Mouse (Mus musculus): Measurements from ENCODE around the gene Phc1. TPM values are rescaled to one million over a fixed set of nuclear protein-coding genes. Genes with fewer than 3 reads are reported as not detected.
"Not testable (repeated sequence)": the region's sequence is repeated elsewhere in the genome, so short reads cannot be mapped to it uniquely, and the experiment has no call there.

Phc1 gene
- total and polyA plus RNA-seq, 3 experiments: 15.4 to 86.6 (median 78.0) TPM

DNA sequence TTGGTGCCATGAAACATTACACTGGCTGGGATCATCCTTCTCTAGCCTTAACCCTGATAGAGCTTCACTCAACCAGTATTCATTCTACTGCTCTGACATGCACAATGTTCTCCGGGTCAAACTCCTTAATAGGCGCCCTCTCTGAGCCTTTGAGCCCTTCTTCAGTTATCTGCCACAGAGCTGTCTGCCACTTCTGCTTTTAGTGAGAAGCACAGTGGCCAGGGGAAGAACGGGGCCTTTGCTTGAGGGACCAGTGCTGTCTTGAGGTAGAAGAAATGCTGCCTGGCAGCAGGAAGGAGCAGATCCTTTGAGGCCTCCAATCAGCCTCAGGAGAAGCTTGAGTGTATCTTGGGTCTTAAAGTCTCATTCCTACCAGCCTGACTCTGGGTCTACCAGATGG, 27.9 kb upstream of the Phc1 start:
- no peak overlapping the region for H3K4me3 ChIP-seq (ENCODE audit: low read depth, low read length)
- no peak for TF ChIP-seq CTCF (IDR thresholded peaks at IDR 0.05; ENCODE audit: low read depth, low read length)
- TF ChIP-seq TAL1 (conservative IDR thresholded peaks at IDR 0.05; ENCODE audit: low read depth, low read length): no peak
- no peak for TF ChIP-seq POLR2AphosphoS5 (IDR thresholded peaks at IDR 0.05; ENCODE audit: insufficient replicate concordance, low read depth, low read length)
- TF ChIP-seq GATA2 (IDR thresholded peaks at IDR 0.05; ENCODE audit: borderline replicate concordance, low read depth, low read length): no peak
- TF ChIP-seq GATA1 (IDR thresholded peaks at IDR 0.05; ENCODE audit: borderline replicate concordance, low read length): no peak

DNA sequence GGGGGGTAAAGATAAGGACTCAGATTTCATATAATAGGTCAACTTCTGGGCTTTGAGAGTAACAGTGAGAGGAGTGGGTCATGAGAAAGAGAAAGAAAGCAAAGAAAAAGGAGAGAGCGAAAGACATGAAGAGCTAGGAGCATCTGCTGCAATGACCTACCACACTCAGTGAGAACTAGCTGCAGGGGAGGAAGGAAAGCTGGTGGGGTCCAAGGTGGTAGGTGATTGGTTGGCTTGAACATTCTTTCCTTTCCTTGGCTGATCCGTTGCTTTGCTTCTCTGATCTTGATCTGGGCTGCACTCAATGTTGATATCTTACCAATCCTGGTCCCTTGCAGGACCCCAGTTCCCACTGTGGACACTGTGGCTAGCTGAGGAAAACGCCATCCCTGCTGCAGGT, 26.6 kb upstream of the Phc1 start:
- ATAC-seq (ENCODE audit: extremely low read depth, insufficient number of reproducible peaks, low FRiP score, poor library complexity, severe bottlenecking): no peak
- no peaks in the 10 kb centered on the region for H3K9me3 ChIP-seq (replicated peaks)
- H3K36me3 ChIP-seq (replicated peaks): no peaks in the 10 kb centered on the region
- DNase-seq (ENCODE audit: low spot score): no peak
- TF ChIP-seq POLR2AphosphoS5 (IDR thresholded peaks at IDR 0.05; ENCODE audit: insufficient replicate concordance, low read depth, low read length): no peak
- TF ChIP-seq CTCF (IDR thresholded peaks at IDR 0.05; ENCODE audit: low read depth, low read length): no peak
- no peak overlapping the region for H3K4me3 ChIP-seq (ENCODE audit: low read depth, low read length)
- peaks cover 16% of the 10 kb centered on the region for H3K4me1 ChIP-seq (ENCODE audit: insufficient read depth, low read depth, low read length)
- H3K27me3 ChIP-seq (ENCODE audit: insufficient read depth, low read length): peaks cover 28% of the 10 kb centered on the region

More for the DNA sequence above, 27.9 kb upstream of the Phc1 start:
- peaks cover 28% of the 10 kb centered on the region for H3K27me3 ChIP-seq (ENCODE audit: insufficient read depth, low read length)
- peak; percentile 49 for ATAC-seq (ENCODE audit: extremely low read depth, insufficient number of reproducible peaks, low FRiP score, poor library complexity, severe bottlenecking)
- H3K4me1 ChIP-seq (ENCODE audit: insufficient read depth, low read depth, low read length): peaks cover 20% of the 10 kb centered on the region
- H3K36me3 ChIP-seq (replicated peaks): no peaks in the 10 kb centered on the region
- DNase-seq (ENCODE audit: low spot score): no peak
- H3K9me3 ChIP-seq (replicated peaks): no peaks in the 10 kb centered on the region

DNA sequence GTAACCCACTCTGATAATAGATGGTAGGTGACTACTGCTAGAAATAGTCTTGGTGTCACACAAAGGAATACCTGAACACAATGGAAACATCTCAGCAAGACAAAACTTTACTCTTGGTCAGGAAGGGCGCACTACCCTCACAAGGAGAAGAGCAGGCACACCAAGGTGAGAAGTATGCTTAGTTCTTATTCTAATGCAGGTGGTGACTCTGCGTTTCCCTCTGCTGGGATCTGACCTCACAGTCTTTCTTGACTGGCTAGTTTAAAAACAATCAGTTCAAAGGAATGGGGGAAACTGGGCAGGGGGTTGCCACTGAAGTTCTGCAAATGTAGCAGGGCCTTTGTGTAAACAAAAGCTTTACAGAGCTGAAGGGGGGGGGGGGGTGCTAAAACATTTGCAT, 25.9 kb upstream of the Phc1 start:
- no peak for TF ChIP-seq CTCF (IDR thresholded peaks at IDR 0.05; ENCODE audit: low read depth, low read length)
- no peak for TF ChIP-seq GATA1 (IDR thresholded peaks at IDR 0.05; ENCODE audit: borderline replicate concordance, low read length)
- DNase-seq (ENCODE audit: low spot score): no peak
- Histone ChIP-seq H3K9me3 (replicated peaks) (no peaks in the 10 kb centered on the region), H3K4me3 (ENCODE audit: low read depth, low read length) (no peak overlapping the region), H3K36me3 (replicated peaks) (no peaks in the 10 kb centered on the region), H3K4me1 (ENCODE audit: insufficient read depth, low read depth, low read length) (peaks cover 17% of the 10 kb centered on the region), H3K27me3 (ENCODE audit: insufficient read depth, low read length) (peaks cover 30% of the 10 kb centered on the region)
- ATAC-seq (ENCODE audit: extremely low read depth, insufficient number of reproducible peaks, low FRiP score, poor library complexity, severe bottlenecking): no peak

DNA sequence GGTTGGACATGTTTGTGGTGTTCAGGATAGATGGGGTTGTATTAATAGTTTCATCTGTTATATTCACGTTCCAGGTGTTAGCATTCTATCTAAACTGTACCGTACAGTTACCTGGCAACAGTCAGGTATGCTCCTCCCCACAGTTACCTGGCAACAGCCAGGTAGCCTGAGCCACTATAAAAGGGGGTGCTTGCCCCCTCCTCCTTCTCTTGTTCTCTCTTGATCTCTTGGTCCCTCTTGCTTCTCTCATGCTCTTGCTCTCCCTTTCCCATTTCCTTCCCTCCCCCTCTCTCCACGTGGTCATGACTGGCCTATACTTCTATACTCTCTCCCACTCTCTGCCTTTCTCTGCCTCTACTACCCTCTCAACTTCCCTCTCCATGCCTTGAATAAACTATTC, 25.3 kb upstream of the Phc1 start:
- Histone ChIP-seq H3K4me3 (ENCODE audit: low read depth, low read length) (no peak overlapping the region), H3K36me3 (replicated peaks) (no peaks in the 10 kb centered on the region), H3K9me3 (replicated peaks) (no peaks in the 10 kb centered on the region), H3K27me3 (ENCODE audit: insufficient read depth, low read length) (peaks cover 32% of the 10 kb centered on the region), H3K4me1 (ENCODE audit: insufficient read depth, low read depth, low read length) (peaks cover 20% of the 10 kb centered on the region)
- ATAC-seq (ENCODE audit: extremely low read depth, insufficient number of reproducible peaks, low FRiP score, poor library complexity, severe bottlenecking): no peak
- no peak for DNase-seq (ENCODE audit: low spot score)
- TF ChIP-seq TAL1 (conservative IDR thresholded peaks at IDR 0.05; ENCODE audit: low read depth, low read length) (no peak), GATA1 (IDR thresholded peaks at IDR 0.05; ENCODE audit: borderline replicate concordance, low read length) (no peak), POLR2AphosphoS5 (IDR thresholded peaks at IDR 0.05; ENCODE audit: insufficient replicate concordance, low read depth, low read length) (no peak), CTCF (IDR thresholded peaks at IDR 0.05; ENCODE audit: low read depth, low read length) (no peak), GATA2 (IDR thresholded peaks at IDR 0.05; ENCODE audit: borderline replicate concordance, low read depth, low read length) (no peak)

DNA sequence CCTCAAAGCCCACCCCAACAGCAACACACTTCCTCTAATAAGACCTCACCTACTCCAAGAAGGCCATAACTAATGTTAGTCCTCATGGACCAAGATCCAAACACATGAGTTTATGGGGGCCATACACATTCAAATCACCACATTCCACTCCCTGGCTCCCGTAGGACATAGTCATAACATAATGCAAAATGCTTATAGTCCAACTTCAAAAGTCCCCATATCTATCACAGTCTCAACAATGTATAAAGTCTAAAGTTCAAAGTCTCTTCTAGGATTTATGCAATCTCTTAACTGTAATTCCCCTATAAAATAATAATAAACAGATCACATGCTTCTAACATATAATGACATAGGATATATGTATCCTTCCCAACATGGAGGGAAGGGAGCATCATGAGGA, 16.7 kb upstream of the Phc1 start:
- TF ChIP-seq GATA2 (IDR thresholded peaks at IDR 0.05; ENCODE audit: borderline replicate concordance, low read depth, low read length) (no peak), GATA1 (IDR thresholded peaks at IDR 0.05; ENCODE audit: borderline replicate concordance, low read length) (no peak)
- peaks cover 8% of the 10 kb centered on the region for H3K4me1 ChIP-seq (ENCODE audit: insufficient read depth, low read depth, low read length)
- H3K36me3 ChIP-seq (replicated peaks): no peaks in the 10 kb centered on the region
- H3K9me3 ChIP-seq (replicated peaks): no peaks in the 10 kb centered on the region
- ATAC-seq (ENCODE audit: extremely low read depth, insufficient number of reproducible peaks, low FRiP score, poor library complexity, severe bottlenecking) (no peak), DNase-seq (ENCODE audit: low spot score) (no peak)
- H3K27me3 ChIP-seq (ENCODE audit: insufficient read depth, low read length): peaks cover 10% of the 10 kb centered on the region
- H3K4me3 ChIP-seq (ENCODE audit: low read depth, low read length): no peak overlapping the region

DNA sequence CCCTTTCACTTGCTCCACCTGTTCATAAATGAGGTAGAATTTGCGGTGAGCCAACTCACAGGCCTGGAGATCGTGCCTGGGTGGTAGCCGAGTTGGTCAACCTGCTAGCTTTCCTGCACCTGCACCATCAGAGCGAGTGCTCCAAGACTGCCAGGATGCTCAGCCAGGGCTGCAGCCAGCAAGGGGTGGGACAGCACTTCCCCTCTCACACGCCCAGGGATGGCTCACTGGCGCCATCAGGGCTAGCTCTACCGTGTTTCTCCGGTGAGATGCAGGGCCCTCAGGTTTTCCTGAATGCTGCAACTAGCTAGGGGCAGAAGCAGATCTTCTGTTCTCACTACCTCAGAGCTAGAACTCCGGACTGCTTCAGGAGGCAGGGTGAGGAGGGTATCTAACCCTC, 15.5 kb upstream of the Phc1 start:
- Histone ChIP-seq H3K27me3 (ENCODE audit: insufficient read depth, low read length) (peaks cover 6% of the 10 kb centered on the region), H3K9me3 (replicated peaks) (no peaks in the 10 kb centered on the region), H3K36me3 (replicated peaks) (no peaks in the 10 kb centered on the region), H3K4me1 (ENCODE audit: insufficient read depth, low read depth, low read length) (peaks cover 5% of the 10 kb centered on the region; the same call in 1 of the 2 replicates), H3K4me3 (ENCODE audit: low read depth, low read length) (no peak overlapping the region)
- ATAC-seq (ENCODE audit: extremely low read depth, insufficient number of reproducible peaks, low FRiP score, poor library complexity, severe bottlenecking) (no peak), DNase-seq (ENCODE audit: low spot score) (no peak)
- TF ChIP-seq GATA1 (IDR thresholded peaks at IDR 0.05; ENCODE audit: borderline replicate concordance, low read length): no peak
- TF ChIP-seq POLR2AphosphoS5 (IDR thresholded peaks at IDR 0.05; ENCODE audit: insufficient replicate concordance, low read depth, low read length): no peak
- TF ChIP-seq GATA2 (IDR thresholded peaks at IDR 0.05; ENCODE audit: borderline replicate concordance, low read depth, low read length): no peak
- no peak for TF ChIP-seq CTCF (IDR thresholded peaks at IDR 0.05; ENCODE audit: low read depth, low read length)
- TF ChIP-seq TAL1 (conservative IDR thresholded peaks at IDR 0.05; ENCODE audit: low read depth, low read length): no peak

DNA sequence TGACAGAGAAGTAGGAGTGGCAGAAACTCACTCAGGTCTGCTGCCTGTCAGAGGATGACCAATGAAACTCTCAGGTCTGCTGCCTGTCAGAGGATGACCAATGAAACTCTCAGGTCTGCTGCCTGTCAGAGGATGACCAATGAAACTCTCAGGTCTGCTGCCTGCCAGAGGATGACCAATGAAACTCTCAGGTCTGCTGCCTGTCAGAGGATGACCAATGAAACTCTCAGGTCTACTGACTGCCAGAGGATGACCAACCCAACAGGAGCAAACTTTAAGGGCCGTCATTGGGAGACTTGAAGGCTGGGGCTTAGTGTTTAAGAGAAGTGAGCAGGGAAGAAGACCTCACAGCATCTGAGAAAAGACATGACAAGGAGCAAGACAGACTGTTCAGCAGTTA, 7.0 kb upstream of the Phc1 start:
- not testable (repeated sequence) for DNase-seq (ENCODE audit: low spot score)
- H3K4me1 ChIP-seq (ENCODE audit: insufficient read depth, low read depth, low read length): peaks cover 32% of the 10 kb centered on the region

More for the DNA sequence above, 7.0 kb upstream of the Phc1 start:
- not testable (repeated sequence) for H3K4me3 ChIP-seq (ENCODE audit: low read depth, low read length); ATAC-seq (ENCODE audit: extremely low read depth, insufficient number of reproducible peaks, low FRiP score, poor library complexity, severe bottlenecking); H3K27me3 ChIP-seq (ENCODE audit: insufficient read depth, low read length); H3K36me3 ChIP-seq (replicated peaks); H3K9me3 ChIP-seq (replicated peaks)

All from G1E (cell line).